Mouse (Mus musculus): Measurements from ENCODE around the gene Spag9.

DNA sequence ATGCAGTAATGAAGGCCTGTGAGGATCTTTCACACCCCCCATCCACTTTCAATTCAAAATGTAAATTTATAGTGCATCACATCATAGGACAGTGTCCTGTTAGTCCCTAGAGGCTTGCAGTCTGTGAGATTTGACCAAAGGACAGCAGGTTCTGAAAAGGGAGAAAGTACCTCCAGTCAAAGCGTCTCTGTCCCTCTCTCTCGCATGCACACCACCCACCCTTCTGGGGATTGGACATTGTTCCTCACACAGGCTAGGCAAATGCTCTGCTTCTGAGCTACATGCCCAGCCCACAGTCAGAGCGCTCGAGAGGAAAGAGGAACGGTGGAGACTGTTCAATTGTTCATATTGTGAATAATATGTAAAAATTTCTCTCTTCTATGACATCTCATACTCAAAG is 119.5 kb downstream of the Spag9 start:
- no peak for TF ChIP-seq POLR2A (IDR thresholded peaks at IDR 0.05; ENCODE audit: insufficient read depth, low read depth, low read length)
- TF ChIP-seq CTCF (IDR thresholded peaks at IDR 0.05) = no peak

Data from heart, adult 2 months (tissue).